Mouse (Mus musculus): Measurements from ENCODE around the gene Slc27a4. TPM values are rescaled to one million over a fixed set of nuclear protein-coding genes. Genes with fewer than 3 reads are reported as not detected.

Gene Slc27a4
- polyA plus RNA-seq, 1 experiment from 2014 or later, result 11.9 TPM

DNA sequence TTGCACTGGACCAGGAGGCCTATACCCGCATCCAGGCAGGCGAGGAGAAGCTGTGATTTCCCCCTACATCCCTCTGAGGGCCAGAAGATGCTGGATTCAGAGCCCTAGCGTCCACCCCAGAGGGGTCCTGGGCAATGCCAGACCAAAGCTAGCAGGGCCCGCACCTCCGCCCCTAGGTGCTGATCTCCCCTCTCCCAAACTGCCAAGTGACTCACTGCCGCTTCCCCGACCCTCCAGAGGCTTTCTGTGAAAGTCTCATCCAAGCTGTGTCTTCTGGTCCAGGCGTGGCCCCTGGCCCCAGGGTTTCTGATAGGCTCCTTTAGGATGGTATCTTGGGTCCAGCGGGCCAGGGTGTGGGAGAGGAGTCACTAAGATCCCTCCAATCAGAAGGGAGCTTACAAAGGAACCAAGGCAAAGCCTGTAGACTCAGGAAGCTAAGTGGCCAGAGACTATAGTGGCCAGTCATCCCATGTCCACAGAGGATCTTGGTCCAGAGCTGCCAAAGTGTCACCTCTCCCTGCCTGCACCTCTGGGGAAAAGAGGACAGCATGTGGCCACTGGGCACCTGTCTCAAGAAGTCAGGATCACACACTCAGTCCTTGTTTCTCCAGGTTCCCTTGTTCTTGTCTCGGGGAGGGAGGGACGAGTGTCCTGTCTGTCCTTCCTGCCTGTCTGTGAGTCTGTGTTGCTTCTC is 13.4 kb downstream of the Slc27a4 start:
- H3K36me3 ChIP-seq (ENCODE audit: control insufficient read depth, insufficient read depth, low read length), result no peaks in the 10 kb centered on the region; the same call in 1 of the 2 replicates
- 82% methylated on average over 11 of the region's 11 CpGs for WGBS
- no peaks in the 10 kb centered on the region for H3K9me3 ChIP-seq (ENCODE audit: control insufficient read depth, low read length)
- no peak overlapping the region for H3K4me3 ChIP-seq (ENCODE audit: low read depth, low read length)
- peaks cover 9% of the 10 kb centered on the region; the same call in 1 of the 2 replicates for H3K27me3 ChIP-seq (ENCODE audit: control insufficient read depth, insufficient read depth, low read length)
- H3K9ac ChIP-seq (ENCODE audit: low read length), result no peak overlapping the region
- no peak overlapping the region for H3K4me2 ChIP-seq (ENCODE audit: low read depth, low read length, severe bottlenecking)
- H3K4me1 ChIP-seq (replicated peaks; ENCODE audit: control insufficient read depth, insufficient read depth, low read length), result peaks cover 7% of the 10 kb centered on the region; the same call in 1 of the 2 replicates
- ATAC-seq (replicated peaks; ENCODE audit: low FRiP score) (no peak), DNase-seq (ENCODE audit: low spot score) (no peak)
- H3K27ac ChIP-seq (ENCODE audit: low read depth, low read length), result no peak overlapping the region

DNA sequence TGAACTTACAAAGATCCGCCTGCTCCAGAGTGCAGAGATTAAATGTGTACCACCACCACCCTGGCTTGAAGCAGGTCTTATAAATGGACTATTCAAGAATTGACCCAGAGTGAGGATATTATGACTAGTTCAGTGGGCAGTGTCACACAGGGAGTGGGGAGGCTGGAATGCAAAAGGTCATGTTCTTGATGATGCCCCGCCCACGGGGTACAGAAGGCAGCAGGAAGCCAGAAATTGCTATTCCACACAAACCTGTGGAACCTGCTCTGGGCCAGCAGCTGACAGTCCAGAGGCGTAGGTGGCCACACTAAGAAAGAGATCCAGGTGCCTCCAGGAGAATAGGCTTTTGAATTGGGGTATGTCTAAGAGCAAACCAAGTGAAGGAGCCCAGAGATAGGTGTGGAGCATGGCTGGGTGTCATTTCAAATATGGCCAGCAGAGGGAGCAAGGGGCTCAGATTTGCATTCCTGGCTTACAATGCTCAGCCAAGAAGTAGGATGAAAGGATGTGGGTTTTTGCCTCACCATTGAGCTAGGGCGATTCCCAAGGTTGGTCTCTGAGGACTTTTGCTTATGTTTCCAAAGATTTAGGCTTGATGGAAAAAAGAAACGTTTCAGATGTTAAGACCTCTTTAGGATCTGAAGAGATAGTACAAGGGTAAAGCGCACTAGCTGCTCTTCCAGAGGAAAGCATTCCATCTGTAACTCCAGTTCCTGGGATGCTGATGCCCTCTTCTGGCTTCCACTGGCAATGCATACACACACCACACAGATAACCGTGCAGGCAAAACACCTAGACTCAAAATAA is 15.2 kb downstream of the Slc27a4 start:
- WGBS, result 35% methylated on average over 8 of the region's 8 CpGs
- Histone ChIP-seq H3K9me3 (ENCODE audit: control insufficient read depth, low read length) (no peaks in the 10 kb centered on the region), H3K27me3 (ENCODE audit: control insufficient read depth, insufficient read depth, low read length) (peaks cover 9% of the 10 kb centered on the region; the same call in 1 of the 2 replicates), H3K4me1 (replicated peaks; ENCODE audit: control insufficient read depth, insufficient read depth, low read length) (peaks cover 7% of the 10 kb centered on the region; the same call in 1 of the 2 replicates), H3K36me3 (ENCODE audit: control insufficient read depth, insufficient read depth, low read length) (no peaks in the 10 kb centered on the region), H3K27ac (ENCODE audit: low read depth, low read length) (no peak overlapping the region), H3K4me2 (ENCODE audit: low read depth, low read length, severe bottlenecking) (no peak overlapping the region), H3K4me3 (ENCODE audit: low read depth, low read length) (no peak overlapping the region), H3K9ac (ENCODE audit: low read length) (no peak overlapping the region)
- ATAC-seq (replicated peaks; ENCODE audit: low FRiP score), result peak; percentile 47
- DNase-seq (ENCODE audit: low spot score), result peak; percentile 92

DNA sequence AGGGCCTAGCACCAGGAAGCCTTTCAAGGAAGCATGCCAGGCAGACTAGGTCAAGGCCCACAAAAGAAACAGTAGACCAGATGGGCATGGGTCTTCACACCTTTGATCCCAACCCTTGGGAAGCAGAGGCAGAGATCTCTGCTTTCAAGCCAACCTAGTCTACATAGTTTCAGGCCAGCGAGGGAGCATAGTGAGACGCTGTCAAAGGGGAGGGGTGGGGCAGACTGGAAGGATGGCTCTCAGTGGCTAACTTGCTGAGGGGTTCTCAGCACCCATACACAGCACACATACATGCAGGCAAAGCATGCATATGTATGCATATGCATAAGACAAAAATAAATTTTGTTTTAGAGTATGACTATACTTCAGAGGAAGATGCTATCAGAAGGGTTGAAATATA is 16.9 kb downstream of the Slc27a4 start:
- no peak for DNase-seq (ENCODE audit: low spot score)
- Histone ChIP-seq H3K27me3 (ENCODE audit: control insufficient read depth, insufficient read depth, low read length) (peaks cover 9% of the 10 kb centered on the region; the same call in 1 of the 2 replicates), H3K4me3 (ENCODE audit: low read depth, low read length) (no peak overlapping the region), H3K9ac (ENCODE audit: low read length) (no peak overlapping the region), H3K36me3 (ENCODE audit: control insufficient read depth, insufficient read depth, low read length) (no peaks in the 10 kb centered on the region), H3K27ac (ENCODE audit: low read depth, low read length) (no peak overlapping the region), H3K4me1 (replicated peaks; ENCODE audit: control insufficient read depth, insufficient read depth, low read length) (peaks cover 7% of the 10 kb centered on the region; the same call in 1 of the 2 replicates), H3K4me2 (ENCODE audit: low read depth, low read length, severe bottlenecking) (peak overlapping the region; percentile 41; the same call in 1 of the 2 replicates), H3K9me3 (ENCODE audit: control insufficient read depth, low read length) (no peaks in the 10 kb centered on the region)
- WGBS, result 21% methylated on average over 2 of the region's 2 CpGs
- ATAC-seq (replicated peaks; ENCODE audit: low FRiP score), result no peak

GRCm38 (mm10) chr2:29820025-29820817 is 17.8 kb downstream of the Slc27a4 start, which contains the start of gene Urm1:
Urm1 (plus strand) TSS chr2:29820075.
- peak within 1 kb of the TSS; percentile 41 for H3K4me2 ChIP-seq (ENCODE audit: low read depth, low read length, severe bottlenecking)
- peak within 1 kb of the TSS; percentile 56 for H3K9ac ChIP-seq (ENCODE audit: low read length)
- no peaks in the 10 kb centered on the region for H3K9me3 ChIP-seq (ENCODE audit: control insufficient read depth, low read length)
- ATAC-seq (replicated peaks; ENCODE audit: low FRiP score) (peak; percentile 82), DNase-seq (ENCODE audit: low spot score) (peak; percentile 93)
- peak within 1 kb of the TSS; percentile 89 for H3K27ac ChIP-seq (ENCODE audit: low read depth, low read length)
- H3K36me3 ChIP-seq (ENCODE audit: control insufficient read depth, insufficient read depth, low read length), result no peaks in the 10 kb centered on the region
- peaks cover 7% of the 10 kb centered on the region; the same call in 1 of the 2 replicates for H3K4me1 ChIP-seq (replicated peaks; ENCODE audit: control insufficient read depth, insufficient read depth, low read length)
- H3K27me3 ChIP-seq (ENCODE audit: control insufficient read depth, insufficient read depth, low read length), result peaks cover 9% of the 10 kb centered on the region; the same call in 1 of the 2 replicates
- under 1% methylated on average over 35 of the region's 35 CpGs for WGBS
- H3K4me3 ChIP-seq (ENCODE audit: low read depth, low read length), result peak within 1 kb of the TSS; percentile 22

DNA sequence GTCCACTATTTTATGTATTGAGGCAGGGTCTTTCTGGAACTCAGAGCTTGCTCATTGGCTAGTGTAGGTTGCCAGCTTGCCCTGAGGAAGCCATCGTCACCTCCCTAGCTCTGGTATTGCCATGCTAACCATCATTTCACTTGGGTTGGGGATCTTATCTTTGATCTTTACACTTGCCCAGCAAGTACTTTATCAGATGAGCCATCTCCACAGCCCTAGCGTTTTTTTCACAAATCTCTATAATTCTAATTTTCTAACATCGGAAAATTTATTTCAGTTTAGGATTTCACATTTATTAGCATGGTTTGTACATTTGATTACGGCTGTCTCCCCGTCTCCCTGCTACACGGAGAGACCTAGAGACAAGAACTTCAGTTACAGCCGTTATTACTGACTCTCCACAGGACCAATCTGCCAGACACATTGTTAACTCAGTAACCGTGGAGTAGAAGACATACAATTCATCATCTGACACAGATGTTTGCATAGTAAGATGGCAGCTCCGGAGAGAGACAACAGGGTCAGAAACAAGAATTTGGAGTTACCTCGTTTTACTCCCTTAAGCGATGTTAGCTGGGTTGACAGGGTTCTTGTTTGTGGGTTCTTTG is 24.0 kb downstream of the Slc27a4 start:
- ATAC-seq (replicated peaks; ENCODE audit: low FRiP score) (no peak), DNase-seq (ENCODE audit: low spot score) (no peak)
- peak overlapping the region; percentile 88 for H3K27ac ChIP-seq (ENCODE audit: low read depth, low read length)
- no peaks in the 10 kb centered on the region; the same call in 1 of the 2 replicates for H3K27me3 ChIP-seq (ENCODE audit: control insufficient read depth, insufficient read depth, low read length)
- H3K9ac ChIP-seq (ENCODE audit: low read length), result peak overlapping the region; percentile 79
- WGBS, result 22% methylated on average over 11 of the region's 11 CpGs
- H3K36me3 ChIP-seq (ENCODE audit: control insufficient read depth, insufficient read depth, low read length), result no peaks in the 10 kb centered on the region
- H3K4me3 ChIP-seq (ENCODE audit: low read depth, low read length), result peak overlapping the region; percentile 92
- H3K9me3 ChIP-seq (ENCODE audit: control insufficient read depth, low read length), result no peaks in the 10 kb centered on the region
- H3K4me1 ChIP-seq (replicated peaks; ENCODE audit: control insufficient read depth, insufficient read depth, low read length), result peaks cover 2% of the 10 kb centered on the region; the same call in 1 of the 2 replicates
- H3K4me2 ChIP-seq (ENCODE audit: low read depth, low read length, severe bottlenecking), result peak overlapping the region; percentile 80

DNA sequence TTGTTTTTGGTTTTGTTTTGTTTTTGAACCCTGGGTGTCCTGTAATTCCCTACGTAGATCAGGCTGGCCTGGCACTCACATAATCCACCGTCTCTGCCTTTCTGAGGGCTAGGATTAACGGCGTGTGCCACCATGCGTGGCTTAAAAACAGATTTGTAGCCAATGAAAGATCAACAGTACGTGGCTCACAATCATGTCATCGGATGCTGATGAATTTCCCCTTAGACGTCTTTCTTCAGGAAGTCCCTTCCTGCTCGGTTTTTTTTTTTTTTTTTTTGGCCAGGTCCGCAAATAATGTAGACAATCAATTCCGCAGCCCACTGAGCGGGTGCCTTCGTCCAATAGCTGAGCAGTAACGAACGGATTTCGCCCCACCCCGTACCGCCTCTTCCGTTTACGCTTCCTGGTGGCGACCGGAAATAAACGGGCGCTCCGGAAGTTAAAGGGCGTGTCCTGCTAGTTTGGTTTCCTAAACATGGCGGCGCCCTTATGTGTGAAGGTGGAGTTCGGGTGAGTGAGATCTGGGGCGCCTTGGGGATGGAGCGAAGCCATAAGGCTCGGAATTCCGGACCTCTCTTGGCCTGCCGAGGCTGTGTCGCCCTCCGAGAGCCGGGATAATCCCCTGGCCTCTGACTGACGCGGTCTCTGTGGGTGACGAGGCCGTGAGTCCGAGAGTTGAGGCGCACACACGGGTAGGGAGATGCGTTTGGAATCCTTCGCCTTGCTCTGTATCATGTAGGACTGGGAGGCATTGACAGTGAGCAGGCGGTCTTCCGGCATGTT is 24.7 kb downstream of the Slc27a4 start:
- peak overlapping the region; percentile 88 for H3K27ac ChIP-seq (ENCODE audit: low read depth, low read length)
- H3K27me3 ChIP-seq (ENCODE audit: control insufficient read depth, insufficient read depth, low read length), result no peaks in the 10 kb centered on the region; the same call in 1 of the 2 replicates
- DNase-seq (ENCODE audit: low spot score) (peak; percentile 94), ATAC-seq (replicated peaks; ENCODE audit: low FRiP score) (peak; percentile 93)
- H3K9ac ChIP-seq (ENCODE audit: low read length), result peak overlapping the region; percentile 79
- peak overlapping the region; percentile 92 for H3K4me3 ChIP-seq (ENCODE audit: low read depth, low read length)
- H3K4me2 ChIP-seq (ENCODE audit: low read depth, low read length, severe bottlenecking), result peak overlapping the region; percentile 80
- H3K9me3 ChIP-seq (ENCODE audit: control insufficient read depth, low read length), result no peaks in the 10 kb centered on the region
- WGBS, result under 1% methylated on average over 48 of the region's 48 CpGs
- peaks cover 2% of the 10 kb centered on the region; the same call in 1 of the 2 replicates for H3K4me1 ChIP-seq (replicated peaks; ENCODE audit: control insufficient read depth, insufficient read depth, low read length)
- no peaks in the 10 kb centered on the region for H3K36me3 ChIP-seq (ENCODE audit: control insufficient read depth, insufficient read depth, low read length)

GRCm38 (mm10) chr2:29827709-29828024 is 25.2 kb downstream of the Slc27a4 start:
- no peaks in the 10 kb centered on the region; the same call in 1 of the 2 replicates for H3K27me3 ChIP-seq (ENCODE audit: control insufficient read depth, insufficient read depth, low read length)
- H3K9ac ChIP-seq (ENCODE audit: low read length), result peak overlapping the region; percentile 79
- H3K36me3 ChIP-seq (ENCODE audit: control insufficient read depth, insufficient read depth, low read length), result no peaks in the 10 kb centered on the region
- H3K4me1 ChIP-seq (replicated peaks; ENCODE audit: control insufficient read depth, insufficient read depth, low read length), result peaks cover 2% of the 10 kb centered on the region; the same call in 1 of the 2 replicates
- DNase-seq (ENCODE audit: low spot score) (no peak), ATAC-seq (replicated peaks; ENCODE audit: low FRiP score) (no peak)
- 5% methylated on average over 12 of the region's 12 CpGs for WGBS
- H3K4me2 ChIP-seq (ENCODE audit: low read depth, low read length, severe bottlenecking), result peak overlapping the region; percentile 75
- no peak overlapping the region for H3K27ac ChIP-seq (ENCODE audit: low read depth, low read length)
- no peaks in the 10 kb centered on the region for H3K9me3 ChIP-seq (ENCODE audit: control insufficient read depth, low read length)
- peak overlapping the region; percentile 92 for H3K4me3 ChIP-seq (ENCODE audit: low read depth, low read length)
